In the genomic region with DNA sequence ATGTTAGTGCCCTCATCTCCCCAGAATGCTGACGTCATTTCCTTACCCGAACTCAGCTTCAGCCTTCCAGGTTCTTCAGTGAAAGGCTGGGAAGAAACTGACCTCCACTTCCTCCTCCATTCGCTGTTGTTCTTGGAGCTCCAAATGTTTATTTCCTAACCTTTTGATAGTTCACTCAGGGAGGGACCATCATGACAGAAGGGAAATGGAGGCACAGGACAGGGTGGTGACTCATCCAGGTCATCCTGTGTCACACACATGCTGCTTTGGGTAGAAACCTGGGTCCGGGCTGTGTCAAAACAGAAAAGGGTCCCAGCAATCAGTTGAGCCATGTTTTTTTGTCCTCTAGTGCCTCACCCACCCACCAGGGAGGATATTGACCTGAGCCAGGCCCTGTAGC, we compare ENCODE assay signal across 33 mouse cellular contexts. TPM values are rescaled to one million over a fixed set of nuclear protein-coding genes. Genes with fewer than 3 reads are reported as not detected.
DNase-seq lines count a peak whose midpoint lies in the region; ATAC-seq and TF ChIP-seq lines count a peak whose summit lies in the region.
"Had no signal": no experiment of that assay in that cellular context is flagged by ENCODE, and none has a peak within 500 bp of the region (broad histone marks: within the 10 kb centered on the region; RNA-seq: fewer than 3 reads in every experiment).

No protein-coding gene starts in this region.

- no peak for TF ChIP-seq CTCF in lung, adult 2 months (IDR thresholded peaks at IDR 0.05; ENCODE audit: insufficient read depth, low read length)

- H3K27me3 ChIP-seq in heart, embryonic 10.5 days (ENCODE audit: insufficient read depth, poor library complexity, severe bottlenecking) = no peaks in the 10 kb centered on the region
- no peaks in the 10 kb centered on the region for H3K27me3 ChIP-seq in heart, embryonic 14.5 days (ENCODE audit: control insufficient read depth, insufficient read depth, low read length)
- H3K27me3 ChIP-seq: embryonic facial prominence, embryonic 13.5 days; midbrain, embryonic 12.5 days; neural tube, embryonic 12.5 days had no signal

- DNase-seq in heart, adult 8-10 months (ENCODE audit: low spot score) = peak; percentile 14
- DNase-seq in heart, embryonic 10.5 days (ENCODE audit: low spot score) = no peak
- peak; percentile 6 for DNase-seq in lung, postnatal 10 days
- DNase-seq in lung, adult 2 months = no peak
- peak; percentile 15 for DNase-seq in lung, postnatal 36 days
- no peak for DNase-seq in thymus, postnatal 14 days
- DNase-seq: adrenal gland, postnatal 25 days; cerebellum, adult 11-12 months; cerebellum, adult 9-11 months; forebrain, postnatal 0 days; kidney, adult 9 months; kidney, postnatal 10 days; layer of hippocampus, adult 9-11 months; right cerebral cortex, adult 18-20 months; spleen, adult 18-20 months; thymus, postnatal 36 days had no signal

- H3K27ac ChIP-seq in heart, embryonic 10.5 days = no peak overlapping the region
- H3K27ac ChIP-seq in heart, embryonic 14.5 days (replicated peaks in 1 of 2; ENCODE audit: control insufficient read depth in 1 of 2, insufficient read depth in 1 of 2, low read depth in 2 of 2, low read length in 2 of 2) = peak overlapping the region; percentile 63 to 67; a peak in 3 of 4 replicates
- H3K27ac ChIP-seq: embryonic facial prominence, embryonic 13.5 days; midbrain, embryonic 12.5 days; neural tube, embryonic 12.5 days had no signal

- H3K4me2 ChIP-seq in heart, embryonic 14.5 days (ENCODE audit: low read length) = no peak overlapping the region
- H3K4me2 ChIP-seq: embryonic facial prominence, embryonic 13.5 days; midbrain, embryonic 12.5 days; neural tube, embryonic 12.5 days had no signal

- peaks cover 38% of the 10 kb centered on the region for H3K36me3 ChIP-seq in heart, embryonic 10.5 days
- H3K36me3 ChIP-seq in heart, embryonic 14.5 days (ENCODE audit: control insufficient read depth, insufficient read depth, low read length) = peaks cover 28% of the 10 kb centered on the region

- H3K9me3 ChIP-seq in heart, embryonic 10.5 days = no peaks in the 10 kb centered on the region
- H3K9me3 ChIP-seq in heart, embryonic 14.5 days (ENCODE audit: control insufficient read depth, low read length) = no peaks in the 10 kb centered on the region
- H3K9me3 ChIP-seq: embryonic facial prominence, embryonic 13.5 days; megakaryocyte, embryonic 14.5 days; midbrain, embryonic 12.5 days; neural tube, embryonic 12.5 days had no signal

- TF ChIP-seq POLR2A in lung, adult 2 months (IDR thresholded peaks at IDR 0.05; ENCODE audit: borderline replicate concordance, extremely low read depth, low read depth, low read length) = no peak

- no peak overlapping the region for H3K4me3 ChIP-seq in heart, embryonic 10.5 days
- H3K4me3 ChIP-seq in lung, adult 2 months (replicated peaks; ENCODE audit: extremely low read depth, low read depth, low read length) = no peak overlapping the region
- H3K4me3 ChIP-seq in heart, embryonic 14.5 days (ENCODE audit: control insufficient read depth in 1 of 2, insufficient read depth in 1 of 2, low read depth in 1 of 2, low read length in 2 of 2) = no peak overlapping the region
- H3K4me3 ChIP-seq: embryonic facial prominence, embryonic 13.5 days; midbrain, embryonic 12.5 days; myocyte; neural tube, embryonic 12.5 days had no signal

- WGBS in heart, embryonic 10.5 days = 73% methylated on average over 4 of the region's 4 CpGs
- 55% methylated on average over 4 of the region's 4 CpGs for WGBS in lung, adult 2 months
- WGBS in heart, embryonic 14.5 days = 62% methylated on average over 4 of the region's 4 CpGs

- no peak overlapping the region for H3K9ac ChIP-seq in heart, embryonic 14.5 days (ENCODE audit: low read length)
- H3K9ac ChIP-seq: embryonic facial prominence, embryonic 13.5 days; forebrain, postnatal 0 days; midbrain, embryonic 12.5 days; neural tube, embryonic 12.5 days had no signal

- H3K4me1 ChIP-seq in heart, embryonic 10.5 days = peaks cover 5% of the 10 kb centered on the region; the same call in 1 of the 2 replicates
- H3K4me1 ChIP-seq in lung, adult 2 months (ENCODE audit: control insufficient read depth, insufficient read depth, low read length) = peaks cover 3% of the 10 kb centered on the region; the same call in 1 of the 2 replicates
- H3K4me1 ChIP-seq in heart, embryonic 14.5 days (ENCODE audit: control insufficient read depth in 2 of 2, insufficient read depth in 2 of 2, low read length in 2 of 2) = peaks cover 0 to 3% of the 10 kb centered on the region in 2 experiments; a peak in 1 of 4 replicates
- H3K4me1 ChIP-seq: embryonic facial prominence, embryonic 13.5 days; midbrain, embryonic 12.5 days; neural tube, embryonic 12.5 days had no signal

- ATAC-seq in heart, embryonic 14.5 days (ENCODE audit: insufficient number of reproducible peaks, insufficient read depth, low FRiP score, low read depth) = peak; percentile 40; the same call in 1 of the 2 replicates
- ATAC-seq: CD4-positive, CD25-positive, alpha-beta regulatory T cell, adult 4 months; forebrain, postnatal 0 days; intestine, embryonic 16.5 days had no signal

RNA-seq across cellular contexts. Expression of a gene that starts 9.7 kb away (rescaled TPM):
- 1 to 10 TPM in 3 of 4 experiments, under 1 TPM in 1; 0.76 to 2.9 (median 1.4) TPM for total RNA-seq in heart, adult 8-10 months (2022)
- polyA plus RNA-seq in heart, embryonic 10.5 days (2016; fragmentation: Nextera tagmentation; extraction: Ambion mirVana) = 0.24 TPM in 1 of 2 replicates, not detected in the other
- polyA plus RNA-seq in lung, adult 2 months (2012; rRNA removed) = not detected in 2 replicates
- polyA plus RNA-seq in heart, embryonic 14.5 days (2014; fragmentation: Nextera tagmentation; extraction: Ambion mirVana) = not detected in 2 replicates
- total RNA-seq: gastrocnemius, adult 8-10 months; liver, adult 2 months had no signal
- polyA plus RNA-seq: CD4-positive, CD25-positive, alpha-beta regulatory T cell, adult 4 months; embryonic facial prominence, embryonic 13.5 days; forebrain, embryonic 11.5 days; intestine, embryonic 16.5 days; limb, embryonic 11.5 days; liver, adult 2 months; liver, embryonic 16.5 days; lung, embryonic 16.5 days; midbrain, embryonic 12.5 days; neural tube, embryonic 12.5 days; stomach, embryonic 16.5 days had no signal

RNA-seq across cellular contexts. Expression of a gene that starts 11.4 kb away (rescaled TPM):
- 1 to 10 TPM; 2.4 to 3.5 (median 2.9) TPM for total RNA-seq in heart, adult 8-10 months (2022)
- 17.0 and 21.6 TPM in 2 replicates for polyA plus RNA-seq in heart, embryonic 10.5 days (2016; fragmentation: Nextera tagmentation; extraction: Ambion mirVana)
- polyA plus RNA-seq in lung, adult 2 months (2012; rRNA removed) = 4.0 and 5.3 TPM in 2 replicates
- polyA plus RNA-seq in heart, embryonic 14.5 days (2014; fragmentation: Nextera tagmentation; extraction: Ambion mirVana) = 11.9 and 12.3 TPM in 2 replicates

RNA-seq across cellular contexts. Expression of a gene that starts 31.4 kb away (rescaled TPM):
- under 1 TPM; 0.27 to 0.78 (median 0.52) TPM for total RNA-seq in heart, adult 8-10 months (2022)
- polyA plus RNA-seq in heart, embryonic 10.5 days (2016; fragmentation: Nextera tagmentation; extraction: Ambion mirVana) = 0.40 and 0.51 TPM in 2 replicates
- polyA plus RNA-seq in lung, adult 2 months (2012; rRNA removed) = 0.42 and 0.73 TPM in 2 replicates
- 0.13 and 0.39 TPM in 2 replicates for polyA plus RNA-seq in heart, embryonic 14.5 days (2014; fragmentation: Nextera tagmentation; extraction: Ambion mirVana)
- total RNA-seq: forebrain, postnatal 0 days; left cerebral cortex, adult 18-20 months; liver, adult 2 months; midbrain, postnatal 0 days had no signal
- polyA plus RNA-seq: liver, adult 2 months had no signal

Comparison
In these comparisons a context has a peak if more than half of its experiments do, and no peak if none do; other contexts are left out.
1. DNase-seq: peak in heart, adult 8-10 months (single experiment), lung, postnatal 10 days (single experiment) and lung, postnatal 36 days (single experiment); none in heart, embryonic 10.5 days (single experiment), lung, adult 2 months (single experiment) and thymus, postnatal 14 days (single experiment).